ENCODE assay signal across 8 mouse cellular contexts in the genomic region with DNA sequence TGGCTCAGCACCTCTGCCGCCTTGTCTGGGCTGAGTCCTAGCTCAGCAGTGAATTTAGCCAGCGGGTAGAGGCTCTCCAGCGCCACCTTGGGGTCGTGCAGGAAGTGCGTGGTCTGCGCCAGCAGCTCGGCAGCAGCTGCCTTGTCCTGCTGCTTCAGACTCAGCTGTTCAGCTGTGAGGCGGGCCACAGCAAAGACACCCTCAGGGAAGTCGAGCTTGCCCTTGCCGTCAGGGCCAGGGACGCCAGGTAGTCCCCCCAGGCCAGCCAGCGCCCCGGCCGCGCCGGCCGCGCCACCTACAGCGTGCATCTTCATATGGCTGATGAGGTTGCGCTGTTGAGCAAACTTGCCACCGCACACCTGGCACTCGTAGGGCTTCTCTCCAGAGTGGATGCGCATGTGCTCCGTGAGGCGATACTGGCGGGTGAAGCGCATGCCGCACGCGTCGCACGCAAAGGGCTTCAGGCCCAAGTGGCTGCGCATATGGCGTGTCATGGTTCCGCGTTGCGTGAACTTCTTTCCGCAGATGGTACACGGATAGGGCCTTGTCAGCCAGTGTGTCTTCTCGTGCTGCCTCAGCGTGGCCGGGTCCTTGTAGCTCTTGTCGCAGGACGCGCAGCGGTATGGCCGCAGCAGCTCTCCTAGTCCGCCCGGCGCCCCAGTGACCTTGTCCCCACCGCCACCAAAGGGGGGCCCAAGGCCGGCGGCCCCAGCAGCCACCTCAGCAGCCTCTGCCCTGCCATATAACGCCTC. TPM values are rescaled to one million over a fixed set of nuclear protein-coding genes. Genes with fewer than 3 reads are reported as not detected.
DNase-seq lines count a peak whose midpoint lies in the region; ATAC-seq and TF ChIP-seq lines count a peak whose summit lies in the region.

No protein-coding gene starts in this region.

- no peaks in the 10 kb centered on the region for H3K9me3 ChIP-seq in embryonic facial prominence, embryonic 13.5 days
- H3K9me3 ChIP-seq in heart, embryonic 10.5 days = no peaks in the 10 kb centered on the region
- no peaks in the 10 kb centered on the region for H3K9me3 ChIP-seq in midbrain, postnatal 0 days (ENCODE audit: low read length)
- H3K9me3 ChIP-seq in stomach, embryonic 16.5 days (replicated peaks; ENCODE audit: control insufficient read depth, low read length) = no peaks in the 10 kb centered on the region

- H3K4me3 ChIP-seq in embryonic facial prominence, embryonic 13.5 days = peak overlapping the region; percentile 60
- H3K4me3 ChIP-seq in heart, embryonic 10.5 days = peak overlapping the region; percentile 72
- peak overlapping the region; percentile 65; the same call in 1 of the 2 replicates for H3K4me3 ChIP-seq in liver, adult 2 months (ENCODE audit: insufficient read depth, low read depth, low read length)
- peak overlapping the region; percentile 25 for H3K4me3 ChIP-seq in midbrain, postnatal 0 days (ENCODE audit: low read depth, low read length)
- H3K4me3 ChIP-seq in stomach, embryonic 16.5 days (replicated peaks; ENCODE audit: low read length) = peak overlapping the region; percentile 73

- peaks cover 39% of the 10 kb centered on the region for H3K36me3 ChIP-seq in embryonic facial prominence, embryonic 13.5 days
- H3K36me3 ChIP-seq in heart, embryonic 10.5 days = peaks cover 27% of the 10 kb centered on the region
- peaks cover 1% of the 10 kb centered on the region; the same call in 1 of the 2 replicates for H3K36me3 ChIP-seq in liver, adult 2 months (ENCODE audit: control insufficient read depth, insufficient read depth, low read length)
- peaks cover 22% of the 10 kb centered on the region for H3K36me3 ChIP-seq in midbrain, postnatal 0 days (ENCODE audit: insufficient read depth, low read length)
- peaks cover 5% of the 10 kb centered on the region; the same call in 1 of the 2 replicates for H3K36me3 ChIP-seq in stomach, embryonic 16.5 days (ENCODE audit: control insufficient read depth, insufficient read depth, low read length)

- peak overlapping the region; percentile 22; the same call in 1 of the 2 replicates for H3K27ac ChIP-seq in embryonic facial prominence, embryonic 13.5 days
- H3K27ac ChIP-seq in heart, embryonic 10.5 days = peak overlapping the region; percentile 77
- H3K27ac ChIP-seq in liver, adult 2 months (replicated peaks; ENCODE audit: insufficient read depth, low read depth, low read length) = no peak overlapping the region
- no peak overlapping the region for H3K27ac ChIP-seq in midbrain, postnatal 0 days (ENCODE audit: low read depth, low read length)
- peak overlapping the region; percentile 94 for H3K27ac ChIP-seq in stomach, embryonic 16.5 days (ENCODE audit: low read length)

- TF ChIP-seq CTCF in liver, adult 2 months (IDR thresholded peaks at IDR 0.05; ENCODE audit: low read depth, low read length) = peak; percentile 97
- peak; percentile 69 for TF ChIP-seq CTCF in midbrain, postnatal 0 days (IDR thresholded peaks at IDR 0.05)

- no peak for TF ChIP-seq POLR2A in liver, adult 2 months (IDR thresholded peaks at IDR 0.05; ENCODE audit: extremely low read depth, insufficient read depth, low read length)

- peak; percentile 77 for DNase-seq in layer of hippocampus, adult 11-12 months (ENCODE audit: low spot score)
- DNase-seq in layer of hippocampus, adult 9-10 months (ENCODE audit: low spot score) = no peak
- DNase-seq in heart, embryonic 10.5 days (ENCODE audit: low spot score) = peak; percentile 84
- DNase-seq in kidney, adult 8-10 months = peak; percentile 79 to 89
- DNase-seq in liver, adult 2 months (ENCODE audit: extremely low read depth, low read depth, low spot score) = peak; percentile 58
- DNase-seq in midbrain, postnatal 0 days (ENCODE audit: low spot score) = peak; percentile 54

- ATAC-seq in embryonic facial prominence, embryonic 13.5 days (ENCODE audit: insufficient number of reproducible peaks, insufficient read depth, low FRiP score, low TSS enrichment, low read depth) = no peak
- ATAC-seq in midbrain, postnatal 0 days (ENCODE audit: low FRiP score) = no peak
- peak; percentile 5; the same call in 1 of the 2 replicates for ATAC-seq in stomach, embryonic 16.5 days (ENCODE audit: insufficient read depth, low FRiP score)

- H3K27me3 ChIP-seq in embryonic facial prominence, embryonic 13.5 days = peaks cover 84% of the 10 kb centered on the region
- H3K27me3 ChIP-seq in heart, embryonic 10.5 days (ENCODE audit: insufficient read depth, poor library complexity, severe bottlenecking) = peaks cover 83% of the 10 kb centered on the region
- peaks cover 11% of the 10 kb centered on the region; the same call in 1 of the 2 replicates for H3K27me3 ChIP-seq in liver, adult 2 months (ENCODE audit: control insufficient read depth, insufficient read depth, low read length)
- peaks cover 54% of the 10 kb centered on the region for H3K27me3 ChIP-seq in midbrain, postnatal 0 days (ENCODE audit: insufficient read depth, low read length)
- peaks cover 17% of the 10 kb centered on the region for H3K27me3 ChIP-seq in stomach, embryonic 16.5 days (ENCODE audit: control insufficient read depth, insufficient read depth, low read length)

- no peaks in the 10 kb centered on the region for H3K79me2 ChIP-seq in liver, adult 2 months (ENCODE audit: control insufficient read depth, insufficient read depth, low read length)

- WGBS in embryonic facial prominence, embryonic 13.5 days = 8% methylated on average over 54 of the region's 54 CpGs
- WGBS in heart, embryonic 10.5 days = 4% methylated on average over 54 of the region's 54 CpGs
- WGBS in liver, adult 2 months = 17% methylated on average over 54 of the region's 54 CpGs
- WGBS in midbrain, postnatal 0 days = 6% methylated on average over 54 of the region's 54 CpGs
- WGBS in stomach, embryonic 16.5 days = 11% methylated on average over 54 of the region's 54 CpGs

- H3K4me1 ChIP-seq in embryonic facial prominence, embryonic 13.5 days = peaks cover 65% of the 10 kb centered on the region
- peaks cover 67% of the 10 kb centered on the region for H3K4me1 ChIP-seq in heart, embryonic 10.5 days
- H3K4me1 ChIP-seq in liver, adult 2 months (ENCODE audit: control insufficient read depth, insufficient read depth, low read length) = peaks cover 11% of the 10 kb centered on the region; the same call in 1 of the 2 replicates
- peaks cover 6% of the 10 kb centered on the region; the same call in 1 of the 2 replicates for H3K4me1 ChIP-seq in midbrain, postnatal 0 days (ENCODE audit: insufficient read depth, low read length)
- H3K4me1 ChIP-seq in stomach, embryonic 16.5 days (ENCODE audit: control insufficient read depth, insufficient read depth, low read length) = peaks cover 57% of the 10 kb centered on the region

- peak overlapping the region; percentile 94 for H3K4me2 ChIP-seq in embryonic facial prominence, embryonic 13.5 days
- H3K4me2 ChIP-seq in midbrain, postnatal 0 days (ENCODE audit: low read depth, low read length, poor library complexity, severe bottlenecking) = peak overlapping the region; percentile 84
- peak overlapping the region; percentile 88 for H3K4me2 ChIP-seq in stomach, embryonic 16.5 days (ENCODE audit: low read depth, low read length)

- peak overlapping the region; percentile 74 for H3K9ac ChIP-seq in embryonic facial prominence, embryonic 13.5 days
- H3K9ac ChIP-seq in liver, adult 2 months (ENCODE audit: low read depth, low read length) = peak overlapping the region; percentile 35
- peak overlapping the region; percentile 46; the same call in 1 of the 2 replicates for H3K9ac ChIP-seq in midbrain, postnatal 0 days (replicated peaks; ENCODE audit: low read length, poor library complexity, severe bottlenecking)
- H3K9ac ChIP-seq in stomach, embryonic 16.5 days (ENCODE audit: low read length) = peak overlapping the region; percentile 86

RNA-seq across cellular contexts. Expression of a gene that starts 3.7 kb away (rescaled TPM):
- 8.2 and 9.7 TPM in 2 replicates for polyA plus RNA-seq in embryonic facial prominence, embryonic 13.5 days (2015; fragmentation: Nextera tagmentation; extraction: Ambion mirVana)
- 1.9 and 2.1 TPM in 2 replicates for polyA plus RNA-seq in heart, embryonic 10.5 days (2016; fragmentation: Nextera tagmentation; extraction: Ambion mirVana)
- total RNA-seq in liver, adult 2 months (2014; rRNA removed) = 1.1 and 1.8 TPM in 2 replicates
- 3.8 and 4.3 TPM in 2 replicates for polyA plus RNA-seq in liver, adult 2 months (2012; rRNA removed)
- total RNA-seq in midbrain, postnatal 0 days (2014; rRNA removed) = 7.1 and 8.0 TPM in 2 replicates
- polyA plus RNA-seq in midbrain, postnatal 0 days (2015; fragmentation: Nextera tagmentation; extraction: Ambion mirVana) = 1.4 and 1.5 TPM in 2 replicates
- 5.1 and 5.9 TPM in 2 replicates for polyA plus RNA-seq in stomach, embryonic 16.5 days (2015; fragmentation: Nextera tagmentation; extraction: Ambion mirVana)

RNA-seq across cellular contexts. Expression of a gene that starts 13.0 kb away (rescaled TPM):
- 28.7 and 30.4 TPM in 2 replicates for polyA plus RNA-seq in embryonic facial prominence, embryonic 13.5 days (2015; fragmentation: Nextera tagmentation; extraction: Ambion mirVana)
- 24.0 and 29.0 TPM in 2 replicates for polyA plus RNA-seq in heart, embryonic 10.5 days (2016; fragmentation: Nextera tagmentation; extraction: Ambion mirVana)
- 6.7 and 6.9 TPM in 2 replicates for total RNA-seq in liver, adult 2 months (2014; rRNA removed)
- polyA plus RNA-seq in liver, adult 2 months (2012; rRNA removed) = 5.7 and 8.0 TPM in 2 replicates
- 14.2 and 26.0 TPM in 2 replicates for total RNA-seq in midbrain, postnatal 0 days (2014; rRNA removed)
- 10.4 and 12.7 TPM in 2 replicates for polyA plus RNA-seq in midbrain, postnatal 0 days (2015; fragmentation: Nextera tagmentation; extraction: Ambion mirVana)
- 19.4 and 23.2 TPM in 2 replicates for polyA plus RNA-seq in stomach, embryonic 16.5 days (2015; fragmentation: Nextera tagmentation; extraction: Ambion mirVana)

RNA-seq across cellular contexts. Expression of a gene that starts 25.4 kb away (rescaled TPM):
- polyA plus RNA-seq in embryonic facial prominence, embryonic 13.5 days (2015; fragmentation: Nextera tagmentation; extraction: Ambion mirVana) = 20.8 and 24.5 TPM in 2 replicates
- polyA plus RNA-seq in heart, embryonic 10.5 days (2016; fragmentation: Nextera tagmentation; extraction: Ambion mirVana) = 26.8 and 28.0 TPM in 2 replicates
- 11.3 and 14.2 TPM in 2 replicates for total RNA-seq in liver, adult 2 months (2014; rRNA removed)
- 49.1 and 53.5 TPM in 2 replicates for polyA plus RNA-seq in liver, adult 2 months (2012; rRNA removed)
- 17.4 and 19.9 TPM in 2 replicates for total RNA-seq in midbrain, postnatal 0 days (2014; rRNA removed)
- polyA plus RNA-seq in midbrain, postnatal 0 days (2015; fragmentation: Nextera tagmentation; extraction: Ambion mirVana) = 10.8 and 12.1 TPM in 2 replicates
- 20.6 and 20.7 TPM in 2 replicates for polyA plus RNA-seq in stomach, embryonic 16.5 days (2015; fragmentation: Nextera tagmentation; extraction: Ambion mirVana)

RNA-seq across cellular contexts. Expression of a gene that starts 28.0 kb away (rescaled TPM):
- polyA plus RNA-seq in embryonic facial prominence, embryonic 13.5 days (2015; fragmentation: Nextera tagmentation; extraction: Ambion mirVana) = 6.0 and 7.1 TPM in 2 replicates
- 9.7 and 16.6 TPM in 2 replicates for polyA plus RNA-seq in heart, embryonic 10.5 days (2016; fragmentation: Nextera tagmentation; extraction: Ambion mirVana)
- total RNA-seq in liver, adult 2 months (2014; rRNA removed) = 1.3 and 2.4 TPM in 2 replicates
- polyA plus RNA-seq in liver, adult 2 months (2012; rRNA removed) = 9.5 and 10.0 TPM in 2 replicates
- total RNA-seq in midbrain, postnatal 0 days (2014; rRNA removed) = 15.4 and 18.5 TPM in 2 replicates
- polyA plus RNA-seq in midbrain, postnatal 0 days (2015; fragmentation: Nextera tagmentation; extraction: Ambion mirVana) = 16.2 and 17.5 TPM in 2 replicates
- polyA plus RNA-seq in stomach, embryonic 16.5 days (2015; fragmentation: Nextera tagmentation; extraction: Ambion mirVana) = 1.3 and 1.4 TPM in 2 replicates

Comparison
In these comparisons a context has a peak if more than half of its experiments do, and no peak if none do; other contexts are left out.
1. H3K27ac ChIP-seq: peak in embryonic facial prominence, embryonic 13.5 days (single experiment), heart, embryonic 10.5 days (single experiment) and stomach, embryonic 16.5 days (single experiment); none in liver, adult 2 months (single experiment) and midbrain, postnatal 0 days (single experiment).
2. H3K9ac ChIP-seq: peak in every context shown above with its lines; median percentile 86 in stomach, embryonic 16.5 days; 74 in embryonic facial prominence, embryonic 13.5 days; 46 in midbrain, postnatal 0 days; 35 in liver, adult 2 months.
3. Peak in every context shown above with its lines, with median percentiles within 50 percentile points of each other: H3K4me2 ChIP-seq and H3K4me3 ChIP-seq.